Mouse (Mus musculus): ENCODE results near the gene Mapk11.
A peak's percentile ranks its signal among the peaks of the same experiment; 100 is the strongest.

Gene Mapk11

GRCm38 (mm10) chr15:89149271-89150040, at the start of gene Mapk11:
TSS of gene Mapk11 (minus strand) at chr15:89149628.
- DNase-seq = peak; percentile 41 to 45

- peak in 1 of 2 experiments; percentile 18 for DNase-seq
These were observed 47.6 kb upstream of the Mapk11 start for GRCm38 (mm10) chr15:89197056-89197455.

GRCm38 (mm10) chr15:89196313-89196706, 46.9 kb upstream of the Mapk11 start, which contains the start of gene Dennd6b:
TSS of gene Dennd6b (minus strand) at chr15:89196496.
- peak; percentile 96 to 97 for DNase-seq

- peak; percentile 85 to 88 for DNase-seq
These were observed 46.4 kb upstream of the Mapk11 start for GRCm38 (mm10) chr15:89195690-89196312.

GRCm38 (mm10) chr15:89195261-89195681, 45.8 kb upstream of the Mapk11 start:
- DNase-seq = no peak

GRCm38 (mm10) chr15:89184937-89185227, 35.5 kb upstream of the Mapk11 start:
- DNase-seq = no peak

GRCm38 (mm10) chr15:89184141-89184936, 34.9 kb upstream of the Mapk11 start:
- no peak for DNase-seq

- no peak for DNase-seq
These were observed 33.4 kb upstream of the Mapk11 start for GRCm38 (mm10) chr15:89182842-89183241.

GRCm38 (mm10) chr15:89182328-89182741, 32.9 kb upstream of the Mapk11 start:
- peak; percentile 58 to 71 for DNase-seq

GRCm38 (mm10) chr15:89181561-89182270, 32.3 kb upstream of the Mapk11 start:
- no peak for DNase-seq

GRCm38 (mm10) chr15:89180571-89181229, 31.3 kb upstream of the Mapk11 start, which contains the start of gene Plxnb2:
TSS of gene Plxnb2 (minus strand) at chr15:89180788.
- DNase-seq = peak; percentile 74 to 80

- peak; percentile 53 for DNase-seq
These were observed 30.7 kb upstream of the Mapk11 start for GRCm38 (mm10) chr15:89180081-89180541.

GRCm38 (mm10) chr15:89179630-89179964, 30.2 kb upstream of the Mapk11 start:
- DNase-seq = no peak

- peak; percentile 58 to 65 for DNase-seq
These were observed 29.7 kb upstream of the Mapk11 start for GRCm38 (mm10) chr15:89178954-89179629.

- DNase-seq = peak; percentile 87 to 88
These were observed 28.9 kb upstream of the Mapk11 start for GRCm38 (mm10) chr15:89178260-89178860.

- DNase-seq = no peak
These were observed 28.3 kb upstream of the Mapk11 start for GRCm38 (mm10) chr15:89177576-89178259.

GRCm38 (mm10) chr15:89177121-89177520, 27.7 kb upstream of the Mapk11 start:
- peak; percentile 83 to 84 for DNase-seq

GRCm38 (mm10) chr15:89175411-89176155, 26.2 kb upstream of the Mapk11 start:
- no peak for DNase-seq

- DNase-seq = no peak
These were observed 25.5 kb upstream of the Mapk11 start for GRCm38 (mm10) chr15:89174889-89175339.

GRCm38 (mm10) chr15:89173906-89174214, 24.4 kb upstream of the Mapk11 start:
- DNase-seq = peak; percentile 70 to 75

All from cerebellum, postnatal 36 days (tissue).